In the genomic region with DNA sequence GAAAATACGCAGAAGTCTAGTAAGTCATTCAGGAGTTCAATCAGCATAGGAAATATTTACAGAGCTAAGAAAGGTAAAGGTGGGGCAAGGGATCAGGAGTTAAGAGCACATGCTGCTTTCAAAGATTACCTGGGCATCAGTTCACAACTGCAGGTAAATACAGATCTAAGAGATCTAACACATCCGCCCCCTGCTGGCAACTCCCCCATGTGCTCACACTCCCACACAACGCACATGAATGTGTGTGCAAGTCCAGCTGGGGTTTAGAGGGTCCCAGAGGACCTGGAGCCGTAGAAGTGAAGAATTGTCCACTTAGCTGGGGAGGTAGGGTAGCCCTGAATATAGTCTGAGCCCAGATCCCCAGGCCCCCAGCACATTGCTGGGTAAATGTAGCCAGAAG, we compare ENCODE assay signal across 23 mouse cellular contexts.
A peak's percentile ranks its signal among the peaks of the same experiment; 100 is the strongest.
DNase-seq lines count a peak whose midpoint lies in the region; ATAC-seq and TF ChIP-seq lines count a peak whose summit lies in the region.
"Had no signal": no experiment of that assay in that cellular context is flagged by ENCODE, and none has a peak within 500 bp of the region (broad histone marks: within the 10 kb centered on the region; RNA-seq: fewer than 3 reads in every experiment).

No protein-coding gene starts in this region.

- WGBS in lung, adult 2 months = 60% methylated on average over 4 of the region's 4 CpGs
- 51% methylated on average over 4 of the region's 4 CpGs for WGBS in lung, postnatal 0 days

- no peak overlapping the region for H3K9ac ChIP-seq in lung, postnatal 0 days (replicated peaks; ENCODE audit: low read depth)
- H3K9ac ChIP-seq: forebrain, postnatal 0 days; heart, embryonic 12.5 days; hindbrain, embryonic 14.5 days; liver, embryonic 12.5 days; lung, embryonic 15.5 days had no signal

- no peak overlapping the region for H3K27ac ChIP-seq in lung, postnatal 0 days (ENCODE audit: low read length)
- H3K27ac ChIP-seq: forebrain, embryonic 10.5 days; gastrocnemius, adult 2 months; hindbrain, embryonic 14.5 days; kidney, postnatal 0 days; liver, embryonic 12.5 days; lung, embryonic 15.5 days had no signal

- no peak overlapping the region for H3K4me3 ChIP-seq in lung, adult 2 months (replicated peaks; ENCODE audit: extremely low read depth, low read depth, low read length)
- no peak overlapping the region for H3K4me3 ChIP-seq in lung, postnatal 0 days (ENCODE audit: low read depth, low read length)
- H3K4me3 ChIP-seq: forebrain, embryonic 10.5 days; gastrocnemius, adult 2 months; heart, embryonic 12.5 days; liver, embryonic 12.5 days; lung, embryonic 15.5 days had no signal

- no peak for ATAC-seq in lung, postnatal 0 days
- ATAC-seq: forebrain, postnatal 0 days; intestine, embryonic 16.5 days; liver, embryonic 12.5 days had no signal

- DNase-seq in embryo, embryonic 11 days = peak; percentile 8
- no peak for DNase-seq in embryo, embryonic 10 days (ENCODE audit: low spot score)
- peak; percentile 4 for DNase-seq in lung, adult 2 months
- DNase-seq in lung, postnatal 10 days = no peak
- peak; percentile 23 for DNase-seq in ES-CJ7 (ENCODE audit: low read depth, low spot score)
- peak; percentile 19 for DNase-seq in lung, postnatal 0 days (ENCODE audit: low spot score)
- DNase-seq in cerebellum, adult 11-12 months = no peak
- DNase-seq in left cerebral cortex, adult 9 months (ENCODE audit: low spot score in 2 of 2) = no peak
- DNase-seq: adrenal gland, adult 8-10 months; cerebellum, postnatal 14 days; forebrain, postnatal 0 days; gastrocnemius, adult 2 months; heart, postnatal 14 days; layer of hippocampus, adult 9-11 months; right cerebral cortex, postnatal 4 days; thymus, postnatal 25 days had no signal

- H3K9me3 ChIP-seq in lung, postnatal 0 days (ENCODE audit: low read length) = no peaks in the 10 kb centered on the region
- H3K9me3 ChIP-seq: forebrain, embryonic 10.5 days; heart, embryonic 12.5 days; liver, embryonic 12.5 days; lung, embryonic 15.5 days had no signal

- no peaks in the 10 kb centered on the region for H3K36me3 ChIP-seq in lung, postnatal 0 days (ENCODE audit: insufficient read depth, low read length)
- H3K36me3 ChIP-seq: forebrain, embryonic 10.5 days; heart, embryonic 12.5 days; liver, embryonic 12.5 days; lung, embryonic 15.5 days had no signal

- TF ChIP-seq CTCF in lung, adult 2 months (IDR thresholded peaks at IDR 0.05; ENCODE audit: insufficient read depth, low read length) = peak; percentile 27; the same call in 1 of the 2 replicates
- peak; percentile 53 for TF ChIP-seq CTCF in lung, postnatal 0 days (IDR thresholded peaks at IDR 0.05)

- no peak overlapping the region for H3K4me2 ChIP-seq in lung, postnatal 0 days (replicated peaks; ENCODE audit: low read depth, low read length)
- H3K4me2 ChIP-seq: heart, embryonic 12.5 days; hindbrain, embryonic 14.5 days; liver, embryonic 12.5 days; lung, embryonic 15.5 days had no signal

- TF ChIP-seq POLR2A in lung, adult 2 months (IDR thresholded peaks at IDR 0.05; ENCODE audit: borderline replicate concordance, extremely low read depth, low read depth, low read length) = no peak

- no peaks in the 10 kb centered on the region for H3K4me1 ChIP-seq in lung, adult 2 months (ENCODE audit: control insufficient read depth, insufficient read depth, low read length)
- no peaks in the 10 kb centered on the region for H3K4me1 ChIP-seq in lung, postnatal 0 days (ENCODE audit: insufficient read depth, low read depth, low read length)
- H3K4me1 ChIP-seq: heart, embryonic 12.5 days; liver, embryonic 12.5 days; lung, embryonic 15.5 days had no signal

- no peaks in the 10 kb centered on the region for H3K27me3 ChIP-seq in lung, postnatal 0 days (replicated peaks; ENCODE audit: insufficient read depth, low read length)
- H3K27me3 ChIP-seq: heart, embryonic 12.5 days; liver, embryonic 12.5 days; lung, embryonic 15.5 days had no signal

- no peak for TF ChIP-seq EP300 in lung, postnatal 0 days (IDR thresholded peaks at IDR 0.05)

Comparison
In these comparisons a context has a peak if more than half of its experiments do, and no peak if none do; other contexts are left out.
1. DNase-seq: peak in embryo, embryonic 11 days (single experiment), lung, adult 2 months (single experiment), ES-CJ7 (single experiment) and lung, postnatal 0 days (single experiment); none in embryo, embryonic 10 days (single experiment), lung, postnatal 10 days (single experiment), cerebellum, adult 11-12 months (single experiment) and left cerebral cortex, adult 9 months (0 of 2).